Mouse (Mus musculus): ENCODE data around the gene Rpp38. TPM values are rescaled to one million over a fixed set of nuclear protein-coding genes. Genes with fewer than 3 reads are reported as not detected.

The Rpp38 gene
- total RNA-seq (2023) = 1 to 10 TPM; 3.3 to 4.8 TPM

GRCm38 (mm10) chr2:3332484-3333242 lies at the start of gene Rpp38:
Gene Rpp38, minus strand, starts transcription at chr2:3332643.

GRCm38 (mm10) chr2:3335611-3336301 lies 3.3 kb upstream of the Rpp38 start, which contains the start of gene Acbd7:
Gene Acbd7, plus strand, starts transcription at chr2:3336168.

GRCm38 (mm10) chr2:3283602-3284472 lies 48.6 kb downstream of the Rpp38 start, which contains the start of gene Nmt2:
Gene Nmt2, plus strand, starts transcription at chr2:3284212.

Other genes starting within 250 kb of the Rpp38 start
- gene Fam171a1, start 218.4 kb downstream of the Rpp38 start, total RNA-seq (2023) = not detected
- 10 to 100 TPM; 28.4 to 33.9 TPM for gene Nmt2, start 48.4 kb downstream of the Rpp38 start, total RNA-seq (2023)
- not detected for gene Acbd7, start 3.5 kb upstream of the Rpp38 start, total RNA-seq (2023)
- gene Olah, start 64.6 kb upstream of the Rpp38 start, total RNA-seq (2023) = not detected
- gene Meig1, start 90.0 kb upstream of the Rpp38 start, total RNA-seq (2023) = 1 to 10 TPM; 1.4 to 2.8 TPM
- 10 to 100 TPM; 54.9 to 58.9 TPM for gene Dclre1c, start 91.5 kb upstream of the Rpp38 start, total RNA-seq (2023)
- 1 to 10 TPM; 1.6 to 2.1 TPM for gene Suv39h2, start 142.4 kb upstream of the Rpp38 start, total RNA-seq (2023)
- 10 to 100 TPM; 31.9 to 32.1 TPM for gene Gm45902, start 180.1 kb upstream of the Rpp38 start, total RNA-seq (2023)
- gene Hspa14, start 180.2 kb upstream of the Rpp38 start, total RNA-seq (2023) = 100 to 1,000 TPM; 144 to 146 TPM
- 1 to 10 TPM in 1 of 2 experiments, under 1 TPM in 1; 0.17 to 1.4 TPM for gene Cdnf, start 180.4 kb upstream of the Rpp38 start, total RNA-seq (2023)
- 100 to 1,000 TPM; 223 to 287 TPM for gene Fam107b, start 237.8 kb upstream of the Rpp38 start, total RNA-seq (2023)